Mouse (Mus musculus) limb, embryonic 15.5 days (tissue): Measurements from ENCODE around the gene Mrps12. TPM values are rescaled to one million over a fixed set of nuclear protein-coding genes. Genes with fewer than 3 reads are reported as not detected.
A peak's percentile ranks its signal among the peaks of the same experiment; 100 is the strongest.
"Not testable (repeated sequence)": the region's sequence is repeated elsewhere in the genome, so short reads cannot be mapped to it uniquely, and the experiment has no call there.

Experiments
- ATAC-seq: fragments of 200-750 bp; cut with Nextera tagmentation; 2 replicates; pipeline ENCODE4 v1.8.0; 2017; ENCODE audit warnings: low read depth, moderate TSS enrichment; ENCODE audit not compliant: insufficient number of reproducible peaks, low FRiP score, low TSS enrichment
- H3K27ac ChIP-seq: fragments of 300-500 bp; sonication (generic); 2 replicates; pipeline ENCODE4 v1.5.1; 2015; ENCODE audit warnings: moderate library complexity, mild to moderate bottlenecking, inconsistent platforms
- H3K27me3 ChIP-seq: fragments of 300-500 bp; sonication (generic); 2 replicates; pipeline ENCODE4 v1.6.1; 2015; ENCODE audit warnings: inconsistent platforms
- H3K36me3 ChIP-seq: fragments of 300-500 bp; sonication (generic); 2 replicates; pipeline ENCODE4 v1.6.1; 2015; ENCODE audit warnings: inconsistent platforms
- H3K4me1 ChIP-seq: fragments of 300-500 bp; sonication (generic); 2 replicates; pipeline ENCODE4 v1.6.1; 2015; ENCODE audit warnings: inconsistent platforms
- H3K4me2 ChIP-seq: fragments of 300-500 bp; sonication (generic); 2 replicates; pipeline ENCODE4 v1.6.1; 2015; ENCODE audit warnings: mild to moderate bottlenecking, inconsistent platforms
- H3K4me3 ChIP-seq: fragments of 300-500 bp; sonication (generic); 2 replicates; pipeline ENCODE4 v1.5.1; 2015; ENCODE audit warnings: mild to moderate bottlenecking, inconsistent platforms
- H3K9ac ChIP-seq: fragments of 300-500 bp; sonication (generic); 2 replicates; pipeline ENCODE4 v1.6.1; 2015; ENCODE audit warnings: inconsistent platforms
- H3K9me3 ChIP-seq: fragments of 300-500 bp; sonication (generic); 2 replicates; pipeline ENCODE4 v1.6.1; 2016; ENCODE audit warnings: inconsistent platforms
- WGBS: fragments of 180-500 bp; shearing (Covaris S2); methylation state at CpG from one replicate; pipeline ENCODE4 v1.1.7; 2015; 5-methylcytosine and 5-hydroxymethylcytosine counted together
- polyA plus RNA-seq: library from polyadenylated mRNA; unstranded; fragments of >200 nt; fragmentation: Nextera tagmentation; extraction: Ambion mirVana; gene quantifications from 2 replicates; pipeline ENCODE4 v1.2.1, GENCODE M21; 2015

The Mrps12 gene
- polyA plus RNA-seq, 1 experiment from 2014 or later: 125 TPM

- H3K9me3 ChIP-seq: no peaks in the 10 kb centered on the region
- H3K27ac ChIP-seq: 0 out of 2 replicates have a peak overlapping the region, but pooled peaks have one; percentile 1
- 44% methylated on average over 3 of the region's 3 CpGs for WGBS
- ATAC-seq: peak; percentile 61; the same call in 1 of the 2 replicates
- H3K4me3 ChIP-seq: no peak overlapping the region
- H3K27me3 ChIP-seq: no peaks in the 10 kb centered on the region
- H3K36me3 ChIP-seq: peaks cover 20% of the 10 kb centered on the region
- peaks cover 21% of the 10 kb centered on the region; the same call in 1 of the 2 replicates for H3K4me1 ChIP-seq
- no peak overlapping the region for H3K4me2 ChIP-seq
- no peak overlapping the region for H3K9ac ChIP-seq
Observed at GRCm38 (mm10) chr7:28720753-28721537, 20.7 kb downstream of the Mrps12 start.

- no peaks in the 10 kb centered on the region for H3K9me3 ChIP-seq
- 86% methylated on average over 2 of the region's 2 CpGs for WGBS
- peaks cover 12% of the 10 kb centered on the region for H3K36me3 ChIP-seq
- H3K27ac ChIP-seq: no peak overlapping the region
- H3K9ac ChIP-seq: no peak overlapping the region
- ATAC-seq: no peak
- no peak overlapping the region for H3K4me2 ChIP-seq
- no peaks in the 10 kb centered on the region for H3K27me3 ChIP-seq
- H3K4me3 ChIP-seq: no peak overlapping the region
- H3K4me1 ChIP-seq: peaks cover 21% of the 10 kb centered on the region; the same call in 1 of the 2 replicates
Observed at GRCm38 (mm10) chr7:28719650-28720049, 22.0 kb downstream of the Mrps12 start.

- peaks cover 21% of the 10 kb centered on the region; the same call in 1 of the 2 replicates for H3K4me1 ChIP-seq
- no peak overlapping the region for H3K9ac ChIP-seq
- H3K9me3 ChIP-seq: no peaks in the 10 kb centered on the region
- no peak overlapping the region for H3K4me3 ChIP-seq
- ATAC-seq: no peak
- H3K27ac ChIP-seq: no peak overlapping the region
- no peaks in the 10 kb centered on the region for H3K27me3 ChIP-seq
- no peak overlapping the region for H3K4me2 ChIP-seq
- H3K36me3 ChIP-seq: peaks cover 8% of the 10 kb centered on the region
- WGBS: 47% methylated on average over 4 of the region's 4 CpGs
Observed at GRCm38 (mm10) chr7:28719159-28719558, 22.5 kb downstream of the Mrps12 start.

GRCm38 (mm10) chr7:28717726-28718125 lies 23.9 kb downstream of the Mrps12 start:
- H3K27me3 ChIP-seq: no peaks in the 10 kb centered on the region
- peaks cover 21% of the 10 kb centered on the region; the same call in 1 of the 2 replicates for H3K4me1 ChIP-seq
- no peaks in the 10 kb centered on the region for H3K36me3 ChIP-seq
- peak overlapping the region; percentile 57 for H3K4me3 ChIP-seq
- peak overlapping the region; percentile 65 for H3K4me2 ChIP-seq
- no peak for ATAC-seq
- H3K27ac ChIP-seq: no peak overlapping the region
- WGBS: 79% methylated on average over 10 of the region's 10 CpGs
- H3K9me3 ChIP-seq: no peaks in the 10 kb centered on the region
- no peak overlapping the region for H3K9ac ChIP-seq

- whole genome bisulfite sequencing: under 1% methylated on average over 36 of the region's 36 CpGs
Observed at GRCm38 (mm10) chr7:28716590-28717281, 24.9 kb downstream of the Mrps12 start, which contains the start of gene Fbxo17. Gene Fbxo17 (plus strand): TSS chr7:28716804.

GRCm38 (mm10) chr7:28715598-28715997 lies 26.0 kb downstream of the Mrps12 start:
- Histone ChIP-seq H3K4me3 (no peak overlapping the region), H3K27me3 (no peaks in the 10 kb centered on the region), H3K9me3 (no peaks in the 10 kb centered on the region), H3K27ac (no peak overlapping the region), H3K36me3 (no peaks in the 10 kb centered on the region), H3K9ac (no peak overlapping the region), H3K4me2 (no peak overlapping the region), H3K4me1 (peaks cover 16% of the 10 kb centered on the region; the same call in 1 of the 2 replicates)
- 90% methylated on average over 2 of the region's 2 CpGs for WGBS
- ATAC-seq: no peak

More at GRCm38 (mm10) chr7:28716590-28717281, 24.9 kb downstream of the Mrps12 start, which contains the start of gene Fbxo17:
- peak within 1 kb of the TSS; percentile 64 for H3K9ac ChIP-seq
- H3K9me3 ChIP-seq: no peaks in the 10 kb centered on the region
- peak within 1 kb of the TSS; percentile 65 for H3K4me2 ChIP-seq
- no peaks in the 10 kb centered on the region for H3K27me3 ChIP-seq
- H3K36me3 ChIP-seq: no peaks in the 10 kb centered on the region
- H3K27ac ChIP-seq: peak within 1 kb of the TSS; percentile 87
- peak within 1 kb of the TSS; percentile 57 for H3K4me3 ChIP-seq
- H3K4me1 ChIP-seq: peaks cover 21% of the 10 kb centered on the region; the same call in 1 of the 2 replicates
- peak; percentile 82 for ATAC-seq

- 70% methylated on average over 5 of the region's 5 CpGs for WGBS
- peaks cover 16% of the 10 kb centered on the region; the same call in 1 of the 2 replicates for H3K4me1 ChIP-seq
- no peak for ATAC-seq
- H3K9me3 ChIP-seq: no peaks in the 10 kb centered on the region
- H3K27me3 ChIP-seq: no peaks in the 10 kb centered on the region
- H3K36me3 ChIP-seq: no peaks in the 10 kb centered on the region
- no peak overlapping the region for H3K4me3 ChIP-seq
- no peak overlapping the region for H3K27ac ChIP-seq
- H3K9ac ChIP-seq: no peak overlapping the region
- no peak overlapping the region for H3K4me2 ChIP-seq
Observed at GRCm38 (mm10) chr7:28714667-28715066, 27.0 kb downstream of the Mrps12 start.

- Histone ChIP-seq H3K36me3 (no peaks in the 10 kb centered on the region), H3K4me1 (no peaks in the 10 kb centered on the region), H3K4me3 (no peak overlapping the region), H3K27ac (no peak overlapping the region), H3K9ac (no peak overlapping the region), H3K4me2 (no peak overlapping the region), H3K27me3 (no peaks in the 10 kb centered on the region), H3K9me3 (no peaks in the 10 kb centered on the region)
- WGBS: 68% methylated on average over 3 of the region's 3 CpGs
- no peak for ATAC-seq
Observed at GRCm38 (mm10) chr7:28710962-28711361, 30.7 kb downstream of the Mrps12 start.

- H3K9ac ChIP-seq: no peak overlapping the region
- no peak overlapping the region for H3K4me3 ChIP-seq
- no peaks in the 10 kb centered on the region for H3K4me1 ChIP-seq
- no peak for ATAC-seq
- H3K9me3 ChIP-seq: no peaks in the 10 kb centered on the region
- H3K4me2 ChIP-seq: no peak overlapping the region
- H3K36me3 ChIP-seq: no peaks in the 10 kb centered on the region
- no peak overlapping the region for H3K27ac ChIP-seq
- H3K27me3 ChIP-seq: no peaks in the 10 kb centered on the region
Observed at GRCm38 (mm10) chr7:28709454-28709853, 32.2 kb downstream of the Mrps12 start.

- Histone ChIP-seq H3K27ac (no peak overlapping the region), H3K9me3 (no peaks in the 10 kb centered on the region), H3K4me3 (no peak overlapping the region), H3K4me1 (no peaks in the 10 kb centered on the region), H3K36me3 (no peaks in the 10 kb centered on the region), H3K4me2 (no peak overlapping the region), H3K9ac (no peak overlapping the region), H3K27me3 (no peaks in the 10 kb centered on the region)
- 67% methylated on average over 9 of the region's 9 CpGs for WGBS
- ATAC-seq: no peak
Observed at GRCm38 (mm10) chr7:28702601-28703143, 38.9 kb downstream of the Mrps12 start.

GRCm38 (mm10) chr7:28701306-28701705 lies 40.3 kb downstream of the Mrps12 start:
- H3K4me1 ChIP-seq, H3K36me3 ChIP-seq, H3K27ac ChIP-seq, H3K27me3 ChIP-seq, ATAC-seq, H3K4me2 ChIP-seq, H3K4me3 ChIP-seq, H3K9ac ChIP-seq, H3K9me3 ChIP-seq: not testable (repeated sequence)
- 93% methylated on average over 12 of the region's 12 CpGs for WGBS

GRCm38 (mm10) chr7:28700269-28700668 lies 41.4 kb downstream of the Mrps12 start:
- H3K27me3 ChIP-seq: no peaks in the 10 kb centered on the region
- H3K4me3 ChIP-seq: no peak overlapping the region
- no peak overlapping the region for H3K9ac ChIP-seq
- 96% methylated on average over 4 of the region's 4 CpGs for WGBS
- no peak overlapping the region for H3K27ac ChIP-seq
- no peaks in the 10 kb centered on the region for H3K36me3 ChIP-seq
- H3K4me1 ChIP-seq: no peaks in the 10 kb centered on the region
- H3K4me2 ChIP-seq: no peak overlapping the region
- H3K9me3 ChIP-seq: no peaks in the 10 kb centered on the region
- ATAC-seq: no peak
